Comparison of ENCODE assay signal across 20 mouse cellular contexts in genomic region chr5:34175403-34175694, GRCm38 (mm10). TPM values are rescaled to one million over a fixed set of nuclear protein-coding genes. Genes with fewer than 3 reads are reported as not detected.
A peak's percentile ranks its signal among the peaks of the same experiment; 100 is the strongest.
DNase-seq lines count a peak whose midpoint lies in the region; ATAC-seq and TF ChIP-seq lines count a peak whose summit lies in the region.
"Had no signal": no experiment of that assay in that cellular context is flagged by ENCODE, and none has a peak within 500 bp of the region (broad histone marks: within the 10 kb centered on the region; RNA-seq: fewer than 3 reads in every experiment).

No protein-coding gene starts in this region.

- peak; percentile 6 to 22 for DNase-seq in adrenal gland, adult (ENCODE audit: inconsistent age in 2 of 2, low spot score in 1 of 2)
- DNase-seq in adrenal gland, postnatal 4 days (ENCODE audit: low spot score in 2 of 2), result no peak
- DNase-seq in hindbrain, embryonic 10.5 days (ENCODE audit: low spot score), result no peak
- DNase-seq in hindbrain, postnatal 0 days (ENCODE audit: low spot score), result no peak
- peak; percentile 3 to 19 for DNase-seq in lung, postnatal 4 days
- DNase-seq in lung, postnatal 14 days, result no peak
- DNase-seq: adrenal gland, postnatal 14 days; gastrocnemius, adult 2 months; kidney, postnatal 4 days; retina, postnatal 1 day had no signal

- H3K4me1 ChIP-seq in hindbrain, embryonic 10.5 days (replicated peaks), result peaks cover 3% of the 10 kb centered on the region
- H3K4me1 ChIP-seq in hindbrain, postnatal 0 days (ENCODE audit: insufficient read depth, low read length), result no peaks in the 10 kb centered on the region
- H3K4me1 ChIP-seq in E14TG2a.4 (replicated peaks; ENCODE audit: low read depth, low read length), result peaks cover 50% of the 10 kb centered on the region
- H3K4me1 ChIP-seq: intestine, embryonic 15.5 days; midbrain, embryonic 13.5 days had no signal

- H3K27ac ChIP-seq in hindbrain, embryonic 10.5 days, result 0 out of 2 replicates have a peak overlapping the region, but pooled peaks have one; percentile 3
- no peak overlapping the region for H3K27ac ChIP-seq in hindbrain, postnatal 0 days
- H3K27ac ChIP-seq: embryonic facial prominence, embryonic 13.5 days; gastrocnemius, adult 2 months; heart, adult 2 months; intestine, embryonic 15.5 days; left cerebral cortex, adult 2 months; macrophage; midbrain, embryonic 13.5 days had no signal

- H3K9ac ChIP-seq in hindbrain, postnatal 0 days (replicated peaks; ENCODE audit: low read length), result no peak overlapping the region
- H3K9ac ChIP-seq: embryonic facial prominence, embryonic 13.5 days; intestine, embryonic 15.5 days; midbrain, embryonic 13.5 days had no signal

- H3K9me3 ChIP-seq in hindbrain, embryonic 10.5 days, result no peaks in the 10 kb centered on the region
- no peaks in the 10 kb centered on the region for H3K9me3 ChIP-seq in hindbrain, postnatal 0 days (ENCODE audit: low read length)
- peaks cover 12% of the 10 kb centered on the region for H3K9me3 ChIP-seq in E14TG2a.4 (ENCODE audit: low read length)
- H3K9me3 ChIP-seq: embryonic facial prominence, embryonic 13.5 days; intestine, embryonic 15.5 days; midbrain, embryonic 13.5 days had no signal

- H3K4me3 ChIP-seq in hindbrain, embryonic 10.5 days, result no peak overlapping the region
- H3K4me3 ChIP-seq in hindbrain, postnatal 0 days (ENCODE audit: low read length), result no peak overlapping the region
- 0 out of 2 replicates have a peak overlapping the region, but pooled peaks have one; percentile 7 for H3K4me3 ChIP-seq in E14TG2a.4 (replicated peaks; ENCODE audit: low read length)
- H3K4me3 ChIP-seq: embryonic facial prominence, embryonic 13.5 days; gastrocnemius, adult 2 months; heart, adult 2 months; intestine, embryonic 15.5 days; left cerebral cortex, adult 2 months; midbrain, embryonic 13.5 days; myocyte had no signal

- ATAC-seq in hindbrain, postnatal 0 days, result no peak
- ATAC-seq in megakaryocyte progenitor cell, adult 5-6 weeks (replicated peaks; ENCODE audit: poor library complexity), result no peak
- ATAC-seq: CD4-positive, CD25-positive, alpha-beta regulatory T cell, adult 4 months; intestine, embryonic 15.5 days; midbrain, embryonic 13.5 days had no signal

- no peaks in the 10 kb centered on the region for H3K27me3 ChIP-seq in hindbrain, embryonic 10.5 days (ENCODE audit: insufficient read depth, poor library complexity, severe bottlenecking)
- H3K27me3 ChIP-seq in hindbrain, postnatal 0 days (ENCODE audit: insufficient read depth, low read length), result no peaks in the 10 kb centered on the region
- H3K27me3 ChIP-seq in E14TG2a.4 (ENCODE audit: insufficient read depth, low read length), result no peaks in the 10 kb centered on the region
- H3K27me3 ChIP-seq: embryonic facial prominence, embryonic 13.5 days; intestine, embryonic 15.5 days; midbrain, embryonic 13.5 days had no signal

- TF ChIP-seq CTCF in hindbrain, postnatal 0 days (IDR thresholded peaks at IDR 0.05; ENCODE audit: low read depth), result no peak
- no peak for TF ChIP-seq CTCF in E14TG2a.4 (conservative IDR thresholded peaks at IDR 0.05; ENCODE audit: low read length)

- WGBS in hindbrain, embryonic 10.5 days, result 29% methylated on average over 5 of the region's 5 CpGs
- WGBS in hindbrain, postnatal 0 days, result 14% methylated on average over 5 of the region's 5 CpGs

- H3K4me2 ChIP-seq in hindbrain, postnatal 0 days (ENCODE audit: low read depth, low read length), result no peak overlapping the region
- H3K4me2 ChIP-seq: embryonic facial prominence, embryonic 13.5 days; intestine, embryonic 15.5 days; midbrain, embryonic 13.5 days had no signal

- H3K36me3 ChIP-seq in hindbrain, embryonic 10.5 days, result peaks cover 63% of the 10 kb centered on the region
- peaks cover 30% of the 10 kb centered on the region for H3K36me3 ChIP-seq in hindbrain, postnatal 0 days (ENCODE audit: insufficient read depth, low read length)
- H3K36me3 ChIP-seq in E14TG2a.4 (ENCODE audit: insufficient read depth, low read length), result no peaks in the 10 kb centered on the region

RNA-seq across cellular contexts. Expression of gene Haus3, which starts 6.0 kb away (rescaled TPM):
- total RNA-seq in adrenal gland, postnatal 4 days (2021), result 10 to 100 TPM; 12.3 to 14.0 TPM
- 35.0 and 46.0 TPM in 2 replicates for polyA plus RNA-seq in hindbrain, embryonic 10.5 days (2016; fragmentation: Nextera tagmentation; extraction: Ambion mirVana)
- total RNA-seq in hindbrain, postnatal 0 days (2014; rRNA removed), result 4.1 and 4.2 TPM in 2 replicates
- 12.7 TPM in 2 replicates for polyA plus RNA-seq in hindbrain, postnatal 0 days (2015; fragmentation: Nextera tagmentation; extraction: Ambion mirVana)
- total RNA-seq in megakaryocyte progenitor cell, adult 5-6 weeks (2015), result 90.0 and 96.2 TPM in 2 replicates
- 108 and 158 TPM in 2 replicates for total RNA-seq in megakaryocyte progenitor cell, adult 5-6 weeks (2017)

RNA-seq across cellular contexts. Expression of gene Poln, which starts 6.1 kb away (rescaled TPM):
- 1 to 10 TPM; 1.4 to 3.4 TPM for total RNA-seq in adrenal gland, postnatal 4 days (2021)
- polyA plus RNA-seq in hindbrain, embryonic 10.5 days (2016; fragmentation: Nextera tagmentation; extraction: Ambion mirVana), result 0.54 and 0.56 TPM in 2 replicates
- 0.16 TPM in 1 of 2 replicates, not detected in the other for total RNA-seq in hindbrain, postnatal 0 days (2014; rRNA removed)
- polyA plus RNA-seq in hindbrain, postnatal 0 days (2015; fragmentation: Nextera tagmentation; extraction: Ambion mirVana), result 0.68 and 0.69 TPM in 2 replicates
- total RNA-seq in megakaryocyte progenitor cell, adult 5-6 weeks (2015), result 1.7 and 2.1 TPM in 2 replicates
- 1.2 and 2.5 TPM in 2 replicates for total RNA-seq in megakaryocyte progenitor cell, adult 5-6 weeks (2017)
- polyA plus RNA-seq: macrophage had no signal

RNA-seq across cellular contexts. Expression of gene Mxd4, which starts 12.2 kb away (rescaled TPM):
- total RNA-seq in adrenal gland, postnatal 4 days (2021), result 100 to 1,000 TPM; 145 to 158 TPM
- 21.6 and 26.3 TPM in 2 replicates for polyA plus RNA-seq in hindbrain, embryonic 10.5 days (2016; fragmentation: Nextera tagmentation; extraction: Ambion mirVana)
- 73.3 and 99.1 TPM in 2 replicates for total RNA-seq in hindbrain, postnatal 0 days (2014; rRNA removed)
- polyA plus RNA-seq in hindbrain, postnatal 0 days (2015; fragmentation: Nextera tagmentation; extraction: Ambion mirVana), result 22.0 and 23.5 TPM in 2 replicates
- total RNA-seq in megakaryocyte progenitor cell, adult 5-6 weeks (2015), result 14.7 and 17.4 TPM in 2 replicates
- 20.1 and 21.0 TPM in 2 replicates for total RNA-seq in megakaryocyte progenitor cell, adult 5-6 weeks (2017)

Comparison
In these comparisons a context has a peak if more than half of its experiments do, and no peak if none do; other contexts are left out.
1. DNase-seq: peak in adrenal gland, adult (2 of 2) and lung, postnatal 4 days (2 of 2); none in adrenal gland, postnatal 4 days (0 of 2), hindbrain, embryonic 10.5 days (single experiment), hindbrain, postnatal 0 days (single experiment) and lung, postnatal 14 days (single experiment).
2. RNA of gene Haus3, which starts 6.0 kb away (total RNA-seq): 90.0 to 158 TPM in megakaryocyte progenitor cell, adult 5-6 weeks; 12.3 to 14.0 TPM in adrenal gland, postnatal 4 days and 4.1 to 4.2 TPM in hindbrain, postnatal 0 days; every median in the first group is over 4 times any median in the second.